Mouse (Mus musculus): ENCODE measurements around the gene Mia3. TPM values are rescaled to one million over a fixed set of nuclear protein-coding genes. Genes with fewer than 3 reads are reported as not detected.

Gene Mia3
- polyA plus RNA-seq, 1 experiment from 2014 or later, result 72.8 TPM

GRCm38 (mm10) chr1:183297473-183297885 lies 71.9 kb downstream of the Mia3 start:
- Histone ChIP-seq H3K4me3 (ENCODE audit: low read depth, low read length) (peak overlapping the region; percentile 57), H3K36me3 (ENCODE audit: control insufficient read depth, insufficient read depth, low read length) (no peaks in the 10 kb centered on the region), H3K9me3 (ENCODE audit: control insufficient read depth, low read length) (no peaks in the 10 kb centered on the region), H3K4me1 (replicated peaks; ENCODE audit: control insufficient read depth, insufficient read depth, low read length) (no peaks in the 10 kb centered on the region), H3K27me3 (replicated peaks; ENCODE audit: control insufficient read depth, insufficient read depth, low read length) (no peaks in the 10 kb centered on the region), H3K27ac (ENCODE audit: low read depth, low read length) (peak overlapping the region; percentile 36; the same call in 1 of the 2 replicates), H3K4me2 (peak overlapping the region; percentile 60), H3K9ac (ENCODE audit: low read depth, low read length) (peak overlapping the region; percentile 54)
- peak; percentile 60 for ATAC-seq (replicated peaks; ENCODE audit: low FRiP score)
- DNase-seq (ENCODE audit: low spot score), result peak; percentile 75
- WGBS, result under 1% methylated on average over 30 of the region's 30 CpGs

GRCm38 (mm10) chr1:183296877-183297383 lies 72.4 kb downstream of the Mia3 start, which contains the start of gene Brox:
Gene Brox (minus strand): TSS chr1:183297269.
- no peaks in the 10 kb centered on the region for H3K9me3 ChIP-seq (ENCODE audit: control insufficient read depth, low read length)
- no peaks in the 10 kb centered on the region for H3K27me3 ChIP-seq (replicated peaks; ENCODE audit: control insufficient read depth, insufficient read depth, low read length)
- peak within 1 kb of the TSS; percentile 54 for H3K9ac ChIP-seq (ENCODE audit: low read depth, low read length)
- peak within 1 kb of the TSS; percentile 60 for H3K4me2 ChIP-seq
- DNase-seq (ENCODE audit: low spot score) (peak; percentile 97), ATAC-seq (replicated peaks; ENCODE audit: low FRiP score) (peak; percentile 87)
- under 1% methylated on average over 39 of the region's 39 CpGs for WGBS
- H3K4me3 ChIP-seq (ENCODE audit: low read depth, low read length), result peak within 1 kb of the TSS; percentile 57
- no peaks in the 10 kb centered on the region for H3K4me1 ChIP-seq (replicated peaks; ENCODE audit: control insufficient read depth, insufficient read depth, low read length)
- no peaks in the 10 kb centered on the region for H3K36me3 ChIP-seq (ENCODE audit: control insufficient read depth, insufficient read depth, low read length)
- peak within 1 kb of the TSS; percentile 36; the same call in 1 of the 2 replicates for H3K27ac ChIP-seq (ENCODE audit: low read depth, low read length)

- WGBS, result under 1% methylated on average over 26 of the region's 26 CpGs
- ATAC-seq (replicated peaks; ENCODE audit: low FRiP score), result peak; percentile 10; the same call in 1 of the 2 replicates
These were observed 72.9 kb downstream of the Mia3 start, which contains the start of gene Aida for GRCm38 (mm10) chr1:183296465-183296864. Gene Aida (plus strand): TSS chr1:183296590.

GRCm38 (mm10) chr1:183289576-183289975 lies 79.8 kb downstream of the Mia3 start:
- Histone ChIP-seq H3K27me3 (replicated peaks; ENCODE audit: control insufficient read depth, insufficient read depth, low read length) (no peaks in the 10 kb centered on the region), H3K36me3 (ENCODE audit: control insufficient read depth, insufficient read depth, low read length) (peaks cover 28% of the 10 kb centered on the region), H3K9me3 (ENCODE audit: control insufficient read depth, low read length) (no peaks in the 10 kb centered on the region), H3K9ac (ENCODE audit: low read depth, low read length) (no peak overlapping the region), H3K27ac (ENCODE audit: low read depth, low read length) (no peak overlapping the region), H3K4me1 (replicated peaks; ENCODE audit: control insufficient read depth, insufficient read depth, low read length) (no peaks in the 10 kb centered on the region), H3K4me2 (no peak overlapping the region), H3K4me3 (ENCODE audit: low read depth, low read length) (no peak overlapping the region)
- ATAC-seq (replicated peaks; ENCODE audit: low FRiP score), result no peak
- WGBS, result 93% methylated on average over 4 of the region's 4 CpGs
- no peak for DNase-seq (ENCODE audit: low spot score)

More at GRCm38 (mm10) chr1:183296465-183296864, 72.9 kb downstream of the Mia3 start, which contains the start of gene Aida:
- Histone ChIP-seq H3K27ac (ENCODE audit: low read depth, low read length) (0 out of 2 replicates have a peak within 1 kb of the TSS, but pooled peaks have one; percentile 36), H3K9me3 (ENCODE audit: control insufficient read depth, low read length) (no peaks in the 10 kb centered on the region), H3K4me2 (peak within 1 kb of the TSS; percentile 60), H3K36me3 (ENCODE audit: control insufficient read depth, insufficient read depth, low read length) (no peaks in the 10 kb centered on the region), H3K4me3 (ENCODE audit: low read depth, low read length) (peak within 1 kb of the TSS; percentile 57), H3K27me3 (replicated peaks; ENCODE audit: control insufficient read depth, insufficient read depth, low read length) (no peaks in the 10 kb centered on the region), H3K9ac (ENCODE audit: low read depth, low read length) (peak within 1 kb of the TSS; percentile 54), H3K4me1 (replicated peaks; ENCODE audit: control insufficient read depth, insufficient read depth, low read length) (no peaks in the 10 kb centered on the region)
- DNase-seq (ENCODE audit: low spot score), result no peak

GRCm38 (mm10) chr1:183288351-183288750 lies 81.0 kb downstream of the Mia3 start:
- Histone ChIP-seq H3K4me3 (ENCODE audit: low read depth, low read length) (no peak overlapping the region), H3K4me2 (no peak overlapping the region), H3K27me3 (replicated peaks; ENCODE audit: control insufficient read depth, insufficient read depth, low read length) (no peaks in the 10 kb centered on the region), H3K36me3 (ENCODE audit: control insufficient read depth, insufficient read depth, low read length) (peaks cover 36% of the 10 kb centered on the region), H3K9ac (ENCODE audit: low read depth, low read length) (no peak overlapping the region), H3K9me3 (ENCODE audit: control insufficient read depth, low read length) (no peaks in the 10 kb centered on the region), H3K4me1 (replicated peaks; ENCODE audit: control insufficient read depth, insufficient read depth, low read length) (no peaks in the 10 kb centered on the region), H3K27ac (ENCODE audit: low read depth, low read length) (no peak overlapping the region)
- DNase-seq (ENCODE audit: low spot score), result no peak
- ATAC-seq (replicated peaks; ENCODE audit: low FRiP score), result no peak
- WGBS, result 84% methylated on average over 3 of the region's 3 CpGs

Other genes with a start within 250 kb of the Mia3 start
- 7.7 and 7.8 TPM in 2 replicates for gene Disp1, start 148.0 kb downstream of the Mia3 start, polyA plus RNA-seq (2014; fragmentation: Nextera tagmentation; extraction: Ambion mirVana)
- 17.6 and 21.1 TPM in 2 replicates for gene Aida, start 73.0 kb downstream of the Mia3 start, polyA plus RNA-seq (2014; fragmentation: Nextera tagmentation; extraction: Ambion mirVana)
- gene Brox, start 72.3 kb downstream of the Mia3 start, polyA plus RNA-seq (2014; fragmentation: Nextera tagmentation; extraction: Ambion mirVana), result 27.2 and 33.4 TPM in 2 replicates
- 12.4 and 13.9 TPM in 2 replicates for gene Taf1a, start 19.4 kb upstream of the Mia3 start, polyA plus RNA-seq (2014; fragmentation: Nextera tagmentation; extraction: Ambion mirVana)
- 0.08 and 0.10 TPM in 2 replicates for gene Hhipl2, start 48.7 kb upstream of the Mia3 start, polyA plus RNA-seq (2014; fragmentation: Nextera tagmentation; extraction: Ambion mirVana)